Mouse (Mus musculus): ENCODE measurements around the gene Nsd2.
"Not testable (repeated sequence)": the region's sequence is repeated elsewhere in the genome, so short reads cannot be mapped to it uniquely, and the experiment has no call there.

Nsd2 gene

GRCm38 (mm10) chr5:33851466-33851865 is 30.9 kb downstream of the Nsd2 start:
- DNase-seq (ENCODE audit: low read depth), result no peak

GRCm38 (mm10) chr5:33853086-33853485 is 32.6 kb downstream of the Nsd2 start:
- DNase-seq (ENCODE audit: low read depth), result no peak

GRCm38 (mm10) chr5:33854019-33854418 is 33.5 kb downstream of the Nsd2 start:
- no peak for DNase-seq (ENCODE audit: low read depth)

- DNase-seq (ENCODE audit: low read depth), result no peak
These were observed 37.2 kb downstream of the Nsd2 start for GRCm38 (mm10) chr5:33857693-33858092.

- no peak for DNase-seq (ENCODE audit: low read depth)
These were observed 54.9 kb downstream of the Nsd2 start for GRCm38 (mm10) chr5:33875472-33875871.

- DNase-seq (ENCODE audit: low read depth), result no peak
These were observed 60.6 kb downstream of the Nsd2 start for GRCm38 (mm10) chr5:33881118-33881517.

- DNase-seq (ENCODE audit: low read depth), result no peak
These were observed 72.9 kb downstream of the Nsd2 start for GRCm38 (mm10) chr5:33893406-33893805.

GRCm38 (mm10) chr5:33895116-33895515 is 74.6 kb downstream of the Nsd2 start:
- DNase-seq (ENCODE audit: low read depth), result no peak

- DNase-seq (ENCODE audit: low read depth), result no peak
These were observed 76.6 kb downstream of the Nsd2 start for GRCm38 (mm10) chr5:33897158-33897557.

GRCm38 (mm10) chr5:33898671-33899070 is 78.1 kb downstream of the Nsd2 start:
- no peak for DNase-seq (ENCODE audit: low read depth)

- no peak for DNase-seq (ENCODE audit: low read depth)
These were observed 78.7 kb downstream of the Nsd2 start for GRCm38 (mm10) chr5:33899245-33899644.

- no peak for DNase-seq (ENCODE audit: low read depth)
These were observed 79.6 kb downstream of the Nsd2 start for GRCm38 (mm10) chr5:33900101-33900500.

GRCm38 (mm10) chr5:33900701-33901263 is 80.3 kb downstream of the Nsd2 start:
- DNase-seq (ENCODE audit: low read depth), result no peak

- no peak for DNase-seq (ENCODE audit: low read depth)
These were observed 80.8 kb downstream of the Nsd2 start for GRCm38 (mm10) chr5:33901278-33901677.

GRCm38 (mm10) chr5:33902696-33903095 is 82.2 kb downstream of the Nsd2 start:
- no peak for DNase-seq (ENCODE audit: low read depth)

- no peak for DNase-seq (ENCODE audit: low read depth)
These were observed 82.7 kb downstream of the Nsd2 start for GRCm38 (mm10) chr5:33903176-33903575.

- not testable (repeated sequence) for DNase-seq (ENCODE audit: low read depth)
These were observed 94.5 kb downstream of the Nsd2 start for GRCm38 (mm10) chr5:33915031-33915430.

- not testable (repeated sequence) for DNase-seq (ENCODE audit: low read depth)
These were observed 96.1 kb downstream of the Nsd2 start for GRCm38 (mm10) chr5:33916616-33917015.

GRCm38 (mm10) chr5:33919466-33919865 is 98.9 kb downstream of the Nsd2 start:
- no peak for DNase-seq (ENCODE audit: low read depth)

- no peak for DNase-seq (ENCODE audit: low read depth)
These were observed 99.5 kb downstream of the Nsd2 start for GRCm38 (mm10) chr5:33920037-33920436.

- DNase-seq (ENCODE audit: low read depth), result no peak
These were observed 100.4 kb downstream of the Nsd2 start for GRCm38 (mm10) chr5:33920924-33921323.

GRCm38 (mm10) chr5:33921486-33922235 is 101.1 kb downstream of the Nsd2 start:
- DNase-seq (ENCODE audit: low read depth), result no peak

- DNase-seq (ENCODE audit: low read depth), result no peak
These were observed 102.0 kb downstream of the Nsd2 start for GRCm38 (mm10) chr5:33922566-33922965.

- DNase-seq (ENCODE audit: low read depth), result no peak
These were observed 105.6 kb downstream of the Nsd2 start for GRCm38 (mm10) chr5:33926170-33926569.

Measured in fibroblast of lung, adult 2 months (primary cell).